Comparison of ENCODE assay signal across 11 mouse cellular contexts in genomic region chr10:37236001-37236822, GRCm38 (mm10).
A peak's percentile ranks its signal among the peaks of the same experiment; 100 is the strongest.
DNase-seq lines count a peak whose midpoint lies in the region; ATAC-seq and TF ChIP-seq lines count a peak whose summit lies in the region.
"Had no signal": no experiment of that assay in that cellular context is flagged by ENCODE, and none has a peak within 500 bp of the region (broad histone marks: within the 10 kb centered on the region; RNA-seq: fewer than 3 reads in every experiment).

No protein-coding gene starts in this region.

- no peaks in the 10 kb centered on the region for H3K9me3 ChIP-seq in intestine, embryonic 15.5 days

- intact Hi-C loops in heart, postnatal 25 days (cut with DNase I) = no loop called here
- intact Hi-C loops in gastrocnemius, postnatal 36 days (cut with DNase I) = no loop called here

- 13% methylated on average over 4 of the region's 4 CpGs for WGBS in spleen, adult 2 months
- WGBS in intestine, embryonic 15.5 days = 55% methylated on average over 4 of the region's 4 CpGs

- no peak overlapping the region for H3K9ac ChIP-seq in intestine, embryonic 15.5 days
- H3K9ac ChIP-seq: forebrain, postnatal 0 days had no signal

- no peak for ATAC-seq in intestine, embryonic 15.5 days
- ATAC-seq: forebrain, postnatal 0 days; hindbrain, embryonic 16.5 days had no signal

- peak; percentile 91 for DNase-seq in heart, adult 11 months
- no peak for DNase-seq in heart, postnatal 25 days (ENCODE audit: low spot score)
- DNase-seq in spleen, adult 2 months (ENCODE audit: low read depth in 1 of 2, low spot score in 2 of 2) = no peak
- no peak for DNase-seq in spleen, postnatal 14 days (ENCODE audit: low spot score in 2 of 2)
- DNase-seq in cerebellum, postnatal 14 days = no peak
- no peak for DNase-seq in gastrocnemius, postnatal 36 days
- DNase-seq in frontal cortex, adult 2 months (ENCODE audit: extremely low spot score in 1 of 2, low spot score in 1 of 2) = no peak
- DNase-seq: cerebellum, postnatal 36 days; forebrain, postnatal 0 days had no signal

- H3K36me3 ChIP-seq in spleen, adult 2 months (ENCODE audit: control insufficient read depth, insufficient read depth, low read length) = no peaks in the 10 kb centered on the region
- no peaks in the 10 kb centered on the region for H3K36me3 ChIP-seq in intestine, embryonic 15.5 days

- no peaks in the 10 kb centered on the region for H3K27me3 ChIP-seq in spleen, adult 2 months (ENCODE audit: control insufficient read depth, insufficient read depth, low read length)
- no peaks in the 10 kb centered on the region for H3K27me3 ChIP-seq in intestine, embryonic 15.5 days (replicated peaks)

- no peak for TF ChIP-seq POLR2A in spleen, adult 2 months (IDR thresholded peaks at IDR 0.05; ENCODE audit: low read depth, low read length)

- H3K4me3 ChIP-seq in spleen, adult 2 months (ENCODE audit: extremely low read depth, insufficient read depth, insufficient read length) = no peak overlapping the region
- H3K4me3 ChIP-seq in intestine, embryonic 15.5 days (replicated peaks) = no peak overlapping the region

- H3K4me2 ChIP-seq in intestine, embryonic 15.5 days (replicated peaks) = no peak overlapping the region

- peak overlapping the region; percentile 86 for H3K27ac ChIP-seq in spleen, adult 2 months (ENCODE audit: insufficient read depth, low read length)
- peak overlapping the region; percentile 11; the same call in 1 of the 2 replicates for H3K27ac ChIP-seq in intestine, embryonic 15.5 days

- no peak for TF ChIP-seq CTCF in spleen, adult 2 months (IDR thresholded peaks at IDR 0.05; ENCODE audit: extremely low read depth, insufficient read depth, insufficient read length, insufficient replicate concordance)

- peaks cover 29% of the 10 kb centered on the region for H3K4me1 ChIP-seq in spleen, adult 2 months (ENCODE audit: control insufficient read depth, insufficient read depth, insufficient read length)
- peaks cover 17% of the 10 kb centered on the region; the same call in 1 of the 2 replicates for H3K4me1 ChIP-seq in intestine, embryonic 15.5 days (replicated peaks)
